Mouse (Mus musculus) brain, adult 2 months (tissue): ENCODE results near the gene Olfr1396.
"Not testable (repeated sequence)": the region's sequence is repeated elsewhere in the genome, so short reads cannot be mapped to it uniquely, and the experiment has no call there.

Source experiments
- DNase-seq: peaks from one replicate; pipeline ENCODE4 v3.0.0; 2011; ENCODE audit warnings: low read depth, low spot score

Gene Olfr1396

GRCm38 (mm10) chr11:49090551-49090950, 24.1 kb downstream of the Olfr1396 start:
- DNase-seq = no peak

- no peak for DNase-seq
Observed at GRCm38 (mm10) chr11:49089735-49090507, 24.8 kb downstream of the Olfr1396 start.

DNA sequence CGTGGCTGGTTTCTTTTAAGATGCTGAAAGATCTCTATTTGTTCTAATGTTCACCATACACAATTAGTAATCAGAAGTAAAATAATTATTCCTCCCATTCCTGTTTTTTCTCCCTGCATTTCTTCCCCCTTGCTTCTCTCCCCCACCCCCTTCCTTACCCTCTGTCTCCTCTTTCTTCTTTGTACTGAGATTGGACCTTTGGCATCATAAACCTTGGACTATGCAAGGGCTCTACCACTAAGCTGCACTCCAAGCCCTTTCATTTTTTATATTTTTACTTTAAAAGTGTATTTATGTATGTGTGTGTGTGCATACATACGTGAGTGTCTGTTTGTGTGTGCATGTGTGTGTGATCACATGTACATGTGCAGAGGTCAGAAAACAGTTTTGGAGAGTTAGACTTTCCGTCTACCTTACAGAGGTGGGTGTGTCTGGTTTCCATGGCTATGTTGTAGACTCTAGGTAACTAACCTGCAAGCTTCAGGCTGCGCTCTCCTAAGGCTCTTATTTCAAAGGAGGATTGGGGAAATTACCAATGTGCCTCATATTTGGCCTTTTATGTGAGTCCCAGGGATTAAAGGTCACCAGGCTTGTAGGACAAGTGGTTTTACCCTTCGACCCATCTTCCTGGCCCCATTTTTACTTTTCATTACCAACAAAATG, 25.6 kb downstream of the Olfr1396 start:
- DNase-seq = no peak

GRCm38 (mm10) chr11:49087830-49088616, 26.7 kb downstream of the Olfr1396 start:
- no peak for DNase-seq

DNA sequence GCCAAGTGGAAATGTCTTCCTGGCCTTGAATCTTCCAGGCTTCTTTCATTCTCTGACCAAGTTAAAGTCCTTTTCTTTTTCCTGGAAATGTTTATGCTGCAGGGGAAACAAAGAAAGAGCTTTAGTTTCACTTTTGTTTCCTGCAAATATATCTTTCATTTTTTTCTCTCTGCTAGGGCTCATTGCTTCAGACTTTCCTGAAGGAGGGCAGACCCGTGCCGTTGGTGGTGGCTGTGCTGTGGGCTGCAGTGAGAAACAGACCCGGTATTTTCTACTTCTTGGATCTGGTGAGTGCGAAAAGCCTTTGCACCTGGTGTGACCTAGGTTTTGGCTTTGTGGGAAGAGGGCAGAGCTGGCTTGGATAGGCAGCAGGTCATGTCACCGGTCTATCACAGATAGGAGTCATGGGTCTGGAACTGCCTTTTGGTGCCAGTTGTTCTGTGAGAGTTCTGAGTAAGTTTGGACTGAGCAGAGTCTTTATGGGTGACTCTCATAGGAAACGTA, 27.8 kb downstream of the Olfr1396 start:
- DNase-seq = no peak

- DNase-seq = no peak
Observed at GRCm38 (mm10) chr11:49084875-49085274, 29.8 kb downstream of the Olfr1396 start.

DNA sequence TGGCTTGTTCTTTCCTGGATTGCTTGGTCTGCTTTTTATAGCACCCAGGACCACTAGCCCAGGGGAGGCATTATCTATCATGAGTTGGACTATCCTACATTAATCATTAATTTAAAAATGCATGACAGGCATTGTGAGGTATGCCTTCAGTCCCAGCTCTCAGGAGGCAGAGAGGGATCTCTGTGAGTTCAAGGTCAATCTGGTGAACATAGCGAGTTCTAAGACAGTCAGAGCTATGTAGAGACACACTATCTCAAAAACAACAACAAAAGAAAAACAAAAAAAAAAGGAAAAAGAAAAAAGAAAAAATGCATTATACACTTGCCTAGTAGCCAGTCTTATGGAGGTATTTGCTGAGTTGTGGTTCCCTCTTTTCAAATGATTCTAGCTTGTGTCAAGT, 30.3 kb downstream of the Olfr1396 start:
- no peak for DNase-seq

DNA sequence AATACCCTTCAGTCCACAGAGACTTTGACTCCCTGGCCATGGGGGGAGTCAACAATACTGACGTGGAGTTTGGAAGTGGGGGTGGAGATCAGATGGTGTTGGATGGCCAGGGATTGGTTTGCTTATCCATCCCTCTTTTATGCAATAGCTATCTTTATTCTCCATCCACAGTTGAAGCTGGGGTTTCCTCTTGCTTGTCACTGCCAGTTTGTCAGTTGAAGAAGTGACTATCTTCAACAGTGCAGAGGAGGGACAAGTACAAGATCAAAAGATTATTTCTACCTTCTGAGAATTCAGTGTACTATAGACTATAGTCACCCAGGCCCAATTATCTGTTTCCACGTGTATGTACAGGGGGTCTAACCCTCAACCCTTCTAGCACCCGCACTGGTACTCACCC, 30.9 kb downstream of the Olfr1396 start:
- DNase-seq = no peak

DNA sequence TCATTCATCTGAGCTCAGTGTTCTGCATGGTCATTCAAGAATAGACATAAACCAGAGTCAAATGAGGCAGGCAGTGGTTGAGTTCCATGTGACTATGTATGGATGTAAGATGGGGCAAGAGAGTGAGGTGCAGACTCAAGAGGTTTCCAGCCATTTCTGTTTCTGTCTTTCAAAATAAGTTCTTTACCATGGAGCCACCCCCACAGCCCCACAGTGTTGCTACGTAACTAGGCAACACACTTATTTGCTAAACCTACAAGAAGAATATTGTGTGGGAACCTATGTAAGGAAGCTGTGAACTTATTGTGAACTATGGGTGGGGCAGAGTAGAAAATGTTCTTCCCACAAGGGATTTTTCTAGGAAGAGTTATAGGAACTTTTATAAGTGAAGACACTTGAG, 31.5 kb downstream of the Olfr1396 start:
- DNase-seq = peak; percentile 44

DNA sequence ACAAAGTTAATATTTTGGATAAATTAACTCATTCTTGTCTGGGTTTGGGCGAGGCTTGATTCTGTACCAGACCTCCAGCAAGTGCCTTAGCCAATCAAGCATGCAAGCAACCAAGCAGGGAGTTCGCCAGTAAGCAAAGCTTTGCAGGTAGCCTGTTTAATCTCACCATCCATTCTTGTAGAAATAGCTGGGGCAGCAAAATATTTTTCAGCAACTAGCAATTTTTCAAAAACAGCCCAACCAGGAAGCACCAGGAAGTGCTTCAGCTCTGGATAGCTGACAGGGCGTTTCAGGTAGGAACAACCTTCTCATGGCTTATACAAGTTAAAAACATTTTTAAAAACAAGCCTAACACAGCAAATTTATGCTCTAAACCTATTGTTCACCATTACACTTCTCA, 32.8 kb downstream of the Olfr1396 start:
- DNase-seq = no peak

DNA sequence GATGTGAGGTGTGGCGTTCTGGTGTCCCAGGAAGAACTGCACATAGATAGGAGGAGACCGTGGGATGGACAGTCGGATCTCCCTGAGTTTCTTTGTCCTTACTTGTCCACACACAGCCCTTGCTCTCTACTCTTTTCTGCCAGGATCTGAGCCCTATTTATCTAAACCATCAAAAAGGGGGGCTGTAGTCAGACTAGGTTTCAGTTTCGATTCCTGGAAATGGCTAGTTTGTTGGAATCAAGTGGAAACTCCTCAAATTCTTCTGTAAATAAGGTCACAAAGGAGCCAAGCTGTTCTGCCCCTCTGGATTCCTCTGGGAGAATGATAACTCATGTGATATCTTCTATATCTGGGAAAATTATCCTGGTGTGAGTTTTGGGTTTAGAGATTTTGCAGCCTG, 33.3 kb downstream of the Olfr1396 start:
- DNase-seq = no peak

GRCm38 (mm10) chr11:49080636-49081035, 34.0 kb downstream of the Olfr1396 start:
- no peak for DNase-seq

DNA sequence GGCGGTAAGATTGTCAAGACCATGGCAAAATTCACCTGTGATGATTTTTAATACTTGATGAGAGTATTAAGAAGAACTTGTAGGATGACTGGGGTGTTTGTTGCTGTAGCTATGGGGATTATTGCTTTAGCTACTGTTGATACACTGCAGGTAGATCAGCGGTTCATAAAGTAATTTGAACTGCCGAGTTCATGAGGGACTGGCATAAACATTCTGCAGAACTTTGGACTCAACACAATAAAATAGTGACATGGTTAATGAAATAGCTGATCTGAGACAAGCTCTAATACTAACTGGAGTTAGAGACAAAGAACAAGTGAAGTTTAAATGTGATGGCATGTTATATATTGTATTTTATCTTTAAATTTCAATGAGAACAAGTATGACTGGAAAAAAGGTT, 36.0 kb downstream of the Olfr1396 start:
- no peak for DNase-seq

- no peak for DNase-seq
Observed at GRCm38 (mm10) chr11:49077012-49077411, 37.7 kb downstream of the Olfr1396 start.

DNA sequence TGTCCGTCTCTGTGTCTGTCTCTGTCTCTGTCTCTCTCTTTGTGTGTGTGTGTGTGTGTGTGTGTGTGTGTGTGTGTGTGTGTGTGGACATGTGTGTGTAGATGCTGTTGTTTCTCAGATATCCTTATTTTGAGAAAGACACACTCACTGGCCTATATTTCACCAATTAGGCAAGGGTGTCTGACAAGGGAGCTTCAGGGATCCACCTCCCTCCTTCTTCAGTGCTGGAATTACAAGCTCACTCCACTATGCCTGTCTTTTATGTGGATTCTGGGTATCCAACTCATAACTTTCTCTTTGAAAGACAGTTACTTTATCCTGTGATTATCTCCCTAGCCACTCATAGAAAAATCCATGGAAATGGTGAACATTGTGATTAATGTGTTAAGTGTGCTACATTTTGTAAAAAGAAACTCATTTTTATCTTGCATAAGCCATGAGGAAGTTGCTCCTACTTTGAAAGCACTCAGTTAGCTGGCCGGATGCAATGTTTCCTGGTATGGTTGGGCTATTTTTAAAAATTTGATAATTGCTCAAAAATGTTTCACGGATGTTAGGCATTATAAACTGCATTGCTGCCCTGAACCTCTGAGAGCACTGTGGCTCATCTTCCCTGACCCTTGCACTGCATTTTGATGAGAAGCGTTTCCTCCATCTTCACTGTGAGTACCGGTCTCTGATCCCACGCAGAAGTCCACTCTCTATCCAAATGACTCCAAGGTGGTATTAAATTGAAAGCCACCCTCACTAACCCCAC, 38.5 kb downstream of the Olfr1396 start, which contains the start of gene Ifi47:
Gene Ifi47 (plus strand): TSS at position 587 of the 757 bp plus-strand sequence.
- not testable (repeated sequence) for DNase-seq

- no peak for DNase-seq
Observed at GRCm38 (mm10) chr11:49068358-49068757, 46.3 kb downstream of the Olfr1396 start.

DNA sequence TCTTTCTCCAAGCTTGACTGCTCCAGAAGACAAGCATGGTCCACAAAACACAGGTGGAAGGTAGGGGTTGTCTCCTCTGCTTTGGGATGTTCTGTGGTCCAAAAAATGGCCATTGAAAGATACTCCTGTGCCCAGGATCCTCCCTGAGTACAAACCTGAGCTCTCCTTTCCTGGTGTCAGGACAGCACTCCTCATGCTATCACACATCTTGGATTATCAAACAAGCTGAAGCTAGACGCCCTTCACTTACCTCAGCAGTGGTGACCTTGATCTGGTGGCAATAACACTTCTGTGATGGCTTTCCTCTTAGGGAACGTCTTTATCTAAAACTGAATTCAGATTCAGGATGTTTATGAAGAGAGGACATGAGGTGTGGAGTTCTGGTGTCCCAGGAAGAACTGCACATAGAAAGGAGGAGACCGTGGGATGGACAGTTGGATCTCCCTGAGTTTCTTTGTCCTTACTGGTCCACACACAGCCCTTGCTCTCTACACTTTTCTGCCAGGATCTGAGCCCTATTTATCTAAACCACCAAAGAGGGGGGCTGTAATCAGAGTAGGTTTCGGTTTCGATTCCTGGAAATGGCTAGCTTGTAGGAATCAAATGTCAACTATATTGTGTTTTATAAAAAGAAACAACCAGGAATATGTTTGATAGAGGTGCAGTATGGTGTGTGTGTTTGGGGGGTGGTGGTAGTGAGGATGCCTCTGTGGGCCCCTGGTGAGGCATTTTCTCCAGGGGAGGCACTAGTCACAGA, 50.8 kb downstream of the Olfr1396 start, which contains the start of gene Tgtp2:
Gene Tgtp2 (minus strand): TSS at position 494 of the 757 bp plus-strand sequence.
- DNase-seq = not testable (repeated sequence)

- not testable (repeated sequence) for DNase-seq
Observed at GRCm38 (mm10) chr11:49061865-49062264, 52.8 kb downstream of the Olfr1396 start.

- not testable (repeated sequence) for DNase-seq
Observed at GRCm38 (mm10) chr11:49060061-49060460, 54.6 kb downstream of the Olfr1396 start.
